Mouse (Mus musculus) bone marrow, adult 2 months (tissue): ENCODE measurements around the gene Adap1.

Experiments used
- CTCF ChIP-seq: fragments of 200-500 bp; IDR thresholded peaks from 2 replicates; pipeline ENCODE4 v1.5.1; 2011; ENCODE audit warnings: low read length, control low read depth; ENCODE audit not compliant: control insufficient read depth, insufficient read depth
- POLR2A ChIP-seq: fragments of 200-500 bp; IDR thresholded peaks from 2 replicates; pipeline ENCODE4 v1.6.1; 2011; ENCODE audit warnings: low read depth, mild to moderate bottlenecking, control low read depth, low read length, borderline replicate concordance; ENCODE audit not compliant: control insufficient read depth

DNA sequence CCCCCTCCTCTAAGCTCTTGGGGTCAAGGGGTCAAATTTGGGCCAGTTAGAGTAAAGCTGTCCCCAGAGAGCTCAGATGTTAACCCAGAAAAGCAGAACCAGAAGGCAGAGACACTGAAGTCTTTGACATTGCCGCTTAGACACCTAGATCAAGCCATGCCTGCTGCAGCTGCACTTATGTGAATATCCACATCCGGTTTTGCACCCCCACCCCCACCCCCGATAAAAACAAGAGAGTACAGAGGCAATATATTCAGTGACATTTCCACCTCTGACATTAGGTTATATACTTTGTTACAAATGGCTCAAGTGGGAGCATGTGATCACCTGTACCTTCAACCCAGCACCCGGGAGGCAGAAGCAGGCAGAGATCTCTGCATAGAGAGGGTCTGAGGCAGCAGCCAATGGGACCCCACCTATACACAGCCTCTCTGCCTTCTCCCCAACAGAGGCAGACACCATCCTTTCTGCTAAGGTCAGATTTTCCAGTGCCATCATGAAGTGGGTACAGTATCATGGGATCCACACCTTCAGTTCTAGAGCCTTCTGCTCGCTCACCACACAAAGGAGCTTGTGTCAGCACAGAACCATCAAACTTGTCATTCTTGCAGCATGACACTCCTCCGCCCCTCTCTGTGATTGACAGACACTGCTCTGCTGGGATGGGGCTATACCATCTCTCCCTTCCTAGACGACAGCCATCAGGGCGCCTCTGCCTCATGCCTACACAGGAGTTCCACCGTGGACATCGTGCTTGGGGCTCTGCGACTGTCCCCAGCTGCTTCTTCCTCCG is 34.8 kb downstream of the Adap1 start:
- TF ChIP-seq POLR2A (no peak), CTCF (no peak)
